ENCODE assay signal across 28 mouse cellular contexts in genomic region chr8:122099711-122100220, GRCm38 (mm10).
A peak's percentile ranks its signal among the peaks of the same experiment; 100 is the strongest.
DNase-seq lines count a peak whose midpoint lies in the region; ATAC-seq and TF ChIP-seq lines count a peak whose summit lies in the region.
"Had no signal": no experiment of that assay in that cellular context is flagged by ENCODE, and none has a peak within 500 bp of the region (broad histone marks: within the 10 kb centered on the region; RNA-seq: fewer than 3 reads in every experiment).

No protein-coding gene starts in this region.

- ATAC-seq in embryonic facial prominence, embryonic 13.5 days (ENCODE audit: insufficient number of reproducible peaks, insufficient read depth, low FRiP score, low TSS enrichment, low read depth): no peak
- no peak for ATAC-seq in kidney, embryonic 15.5 days (replicated peaks; ENCODE audit: low FRiP score)
- ATAC-seq in lung, postnatal 0 days: peak; percentile 32; the same call in 1 of the 2 replicates
- ATAC-seq: forebrain, embryonic 14.5 days; hindbrain, postnatal 0 days; intestine, embryonic 16.5 days; midbrain, embryonic 16.5 days had no signal

- no peak for TF ChIP-seq CTCF in lung, postnatal 0 days (IDR thresholded peaks at IDR 0.05)
- no peak for TF ChIP-seq CTCF in lung, adult 2 months (IDR thresholded peaks at IDR 0.05; ENCODE audit: insufficient read depth, low read length)

- H3K9ac ChIP-seq in embryonic facial prominence, embryonic 13.5 days: no peak overlapping the region
- H3K9ac ChIP-seq in kidney, embryonic 15.5 days: no peak overlapping the region
- no peak overlapping the region for H3K9ac ChIP-seq in lung, postnatal 0 days (replicated peaks; ENCODE audit: low read depth)
- H3K9ac ChIP-seq: limb, embryonic 12.5 days; liver, embryonic 14.5 days; neural tube, embryonic 13.5 days had no signal

- H3K27ac ChIP-seq in embryonic facial prominence, embryonic 13.5 days: peak overlapping the region; percentile 60
- H3K27ac ChIP-seq in embryonic facial prominence, embryonic 10.5 days (replicated peaks): no peak overlapping the region
- 0 out of 2 replicates have a peak overlapping the region, but pooled peaks have one; percentile 25 for H3K27ac ChIP-seq in kidney, embryonic 15.5 days
- no peak overlapping the region for H3K27ac ChIP-seq in lung, postnatal 0 days (ENCODE audit: low read length)
- H3K27ac ChIP-seq: hindbrain, postnatal 0 days; layer of hippocampus, adult 2 months; limb, embryonic 12.5 days; liver, embryonic 14.5 days; neural tube, embryonic 13.5 days had no signal

- no peak overlapping the region for H3K4me3 ChIP-seq in embryonic facial prominence, embryonic 13.5 days
- H3K4me3 ChIP-seq in embryonic facial prominence, embryonic 10.5 days: no peak overlapping the region
- H3K4me3 ChIP-seq in kidney, embryonic 15.5 days (replicated peaks): no peak overlapping the region
- no peak overlapping the region for H3K4me3 ChIP-seq in lung, postnatal 0 days (ENCODE audit: low read depth, low read length)
- no peak overlapping the region for H3K4me3 ChIP-seq in lung, adult 2 months (replicated peaks; ENCODE audit: extremely low read depth, low read depth, low read length)
- H3K4me3 ChIP-seq: layer of hippocampus, adult 2 months; limb, embryonic 12.5 days; myocyte; neural tube, embryonic 13.5 days had no signal

- peaks cover 43% of the 10 kb centered on the region for H3K4me1 ChIP-seq in embryonic facial prominence, embryonic 13.5 days
- H3K4me1 ChIP-seq in embryonic facial prominence, embryonic 10.5 days: peaks cover 30% of the 10 kb centered on the region
- H3K4me1 ChIP-seq in kidney, embryonic 15.5 days: peaks cover 39% of the 10 kb centered on the region
- H3K4me1 ChIP-seq in lung, postnatal 0 days (ENCODE audit: insufficient read depth, low read depth, low read length): no peaks in the 10 kb centered on the region
- H3K4me1 ChIP-seq in lung, adult 2 months (ENCODE audit: control insufficient read depth, insufficient read depth, low read length): no peaks in the 10 kb centered on the region

- no peaks in the 10 kb centered on the region for H3K27me3 ChIP-seq in embryonic facial prominence, embryonic 13.5 days
- H3K27me3 ChIP-seq in embryonic facial prominence, embryonic 10.5 days (replicated peaks; ENCODE audit: low read depth, poor library complexity, severe bottlenecking): no peaks in the 10 kb centered on the region; the same call in 1 of the 2 replicates
- H3K27me3 ChIP-seq in kidney, embryonic 15.5 days: no peaks in the 10 kb centered on the region
- no peaks in the 10 kb centered on the region for H3K27me3 ChIP-seq in lung, postnatal 0 days (replicated peaks; ENCODE audit: insufficient read depth, low read length)
- H3K27me3 ChIP-seq: limb, embryonic 12.5 days; neural tube, embryonic 13.5 days had no signal

- no peak for DNase-seq in embryonic facial prominence, embryonic 10.5 days (ENCODE audit: low spot score)
- DNase-seq in kidney, adult 9 months: no peak
- peak; percentile 61 for DNase-seq in lung, postnatal 0 days (ENCODE audit: low spot score)
- DNase-seq in lung, adult 2 months: no peak
- peak; percentile 52 for DNase-seq in fibroblast of lung, adult 2 months (ENCODE audit: low read depth)
- DNase-seq in gastrocnemius, postnatal 14 days: no peak
- DNase-seq: adrenal gland, postnatal 10 days; cerebellum, adult 2 months; cerebellum, postnatal 36 days; embryo, embryonic 11 days; gastrocnemius, postnatal 36 days; heart, postnatal 14 days; kidney, postnatal 14 days; retina, postnatal 1 day; thymus, adult 18-20 months; thymus, postnatal 36 days had no signal

- WGBS in embryonic facial prominence, embryonic 13.5 days: 66% methylated on average over 7 of the region's 7 CpGs
- WGBS in embryonic facial prominence, embryonic 10.5 days: 83% methylated on average over 7 of the region's 7 CpGs
- 60% methylated on average over 7 of the region's 7 CpGs for WGBS in kidney, embryonic 15.5 days
- WGBS in lung, postnatal 0 days: 49% methylated on average over 7 of the region's 7 CpGs
- WGBS in lung, adult 2 months: 57% methylated on average over 7 of the region's 7 CpGs

- H3K4me2 ChIP-seq in embryonic facial prominence, embryonic 13.5 days: no peak overlapping the region
- no peak overlapping the region for H3K4me2 ChIP-seq in kidney, embryonic 15.5 days
- no peak overlapping the region for H3K4me2 ChIP-seq in lung, postnatal 0 days (replicated peaks; ENCODE audit: low read depth, low read length)
- H3K4me2 ChIP-seq: heart, embryonic 11.5 days; limb, embryonic 12.5 days; neural tube, embryonic 13.5 days had no signal

- intact Hi-C loops in gastrocnemius, postnatal 14 days (cut with DNase I; ENCODE audit: low total_unique reads): no loop called here

- TF ChIP-seq POLR2A in lung, adult 2 months (IDR thresholded peaks at IDR 0.05; ENCODE audit: borderline replicate concordance, extremely low read depth, low read depth, low read length): no peak

- no peaks in the 10 kb centered on the region for H3K36me3 ChIP-seq in embryonic facial prominence, embryonic 13.5 days
- H3K36me3 ChIP-seq in embryonic facial prominence, embryonic 10.5 days (replicated peaks): no peaks in the 10 kb centered on the region
- no peaks in the 10 kb centered on the region for H3K36me3 ChIP-seq in kidney, embryonic 15.5 days
- no peaks in the 10 kb centered on the region for H3K36me3 ChIP-seq in lung, postnatal 0 days (ENCODE audit: insufficient read depth, low read length)
- H3K36me3 ChIP-seq: limb, embryonic 12.5 days; neural tube, embryonic 13.5 days had no signal

- no peak for TF ChIP-seq EP300 in lung, postnatal 0 days (IDR thresholded peaks at IDR 0.05)

- no peaks in the 10 kb centered on the region for H3K9me3 ChIP-seq in embryonic facial prominence, embryonic 13.5 days
- H3K9me3 ChIP-seq in embryonic facial prominence, embryonic 10.5 days: no peaks in the 10 kb centered on the region
- H3K9me3 ChIP-seq in kidney, embryonic 15.5 days (replicated peaks): no peaks in the 10 kb centered on the region
- H3K9me3 ChIP-seq in lung, postnatal 0 days (ENCODE audit: low read length): no peaks in the 10 kb centered on the region
- H3K9me3 ChIP-seq: limb, embryonic 12.5 days; neural tube, embryonic 13.5 days had no signal

Comparison
In these comparisons a context has a peak if more than half of its experiments do, and no peak if none do; other contexts are left out.
1. H3K27ac ChIP-seq: peak in embryonic facial prominence, embryonic 13.5 days (single experiment) and kidney, embryonic 15.5 days (single experiment); none in embryonic facial prominence, embryonic 10.5 days (single experiment) and lung, postnatal 0 days (single experiment).
2. DNase-seq: peak in lung, postnatal 0 days (single experiment) and fibroblast of lung, adult 2 months (single experiment); none in embryonic facial prominence, embryonic 10.5 days (single experiment), kidney, adult 9 months (single experiment), lung, adult 2 months (single experiment) and gastrocnemius, postnatal 14 days (single experiment).